ENCODE assay signal across 9 mouse cellular contexts in genomic region chr1:171369845-171370556, GRCm38 (mm10). TPM values are rescaled to one million over a fixed set of nuclear protein-coding genes. Genes with fewer than 3 reads are reported as not detected.
DNase-seq lines count a peak whose midpoint lies in the region; ATAC-seq and TF ChIP-seq lines count a peak whose summit lies in the region.
"Had no signal": no experiment of that assay in that cellular context is flagged by ENCODE, and none has a peak within 500 bp of the region (broad histone marks: within the 10 kb centered on the region; RNA-seq: fewer than 3 reads in every experiment).

Gene Nectin4, plus strand, starts transcription at chr1:171370099.

- H3K27ac ChIP-seq in kidney, adult 2 months (ENCODE audit: insufficient read depth, low read depth, low read length): no peak within 1 kb of the TSS
- H3K27ac ChIP-seq in lung, embryonic 14.5 days (ENCODE audit: low read depth): no peak within 1 kb of the TSS; the same call in 1 of the 2 replicates
- H3K27ac ChIP-seq in stomach, postnatal 0 days (replicated peaks): peak within 1 kb of the TSS; percentile 91
- no peak within 1 kb of the TSS for H3K27ac ChIP-seq in midbrain, embryonic 13.5 days
- H3K27ac ChIP-seq: left cerebral cortex, adult 2 months had no signal

- no peak for TF ChIP-seq POLR2A in kidney, adult 2 months (IDR thresholded peaks at IDR 0.05; ENCODE audit: low read depth, low read length)

- peak within 1 kb of the TSS; percentile 23 for H3K4me3 ChIP-seq in kidney, adult 2 months (ENCODE audit: insufficient read depth, low read depth, low read length)
- H3K4me3 ChIP-seq in lung, embryonic 14.5 days (ENCODE audit: low read depth, low read length): peak within 1 kb of the TSS; percentile 8; the same call in 1 of the 2 replicates
- peak within 1 kb of the TSS; percentile 35 for H3K4me3 ChIP-seq in stomach, postnatal 0 days (ENCODE audit: low read depth, low read length)
- no peak within 1 kb of the TSS for H3K4me3 ChIP-seq in midbrain, embryonic 13.5 days (replicated peaks)
- H3K4me3 ChIP-seq: left cerebral cortex, adult 2 months had no signal

- WGBS in kidney, adult 2 months: 38% methylated on average over 20 of the region's 20 CpGs
- WGBS in lung, embryonic 14.5 days: 27% methylated on average over 20 of the region's 20 CpGs
- 32% methylated on average over 20 of the region's 20 CpGs for WGBS in stomach, postnatal 0 days
- WGBS in midbrain, embryonic 13.5 days: 39% methylated on average over 20 of the region's 20 CpGs

- peak; percentile 93 for DNase-seq in heart, adult 11 months
- no peak for DNase-seq in heart, postnatal 4 days
- peak; percentile 47 for DNase-seq in kidney, adult 2 months
- peak; percentile 73 for DNase-seq in lung, embryonic 14.5 days
- DNase-seq in stomach, postnatal 0 days (ENCODE audit: low spot score): peak; percentile 90
- no peak for DNase-seq in cerebellum, adult 18-20 months
- no peak for DNase-seq in yolk sac, embryonic 10.5 days (ENCODE audit: low spot score)

- H3K9me3 ChIP-seq in lung, embryonic 14.5 days (ENCODE audit: low read depth, low read length): no peaks in the 10 kb centered on the region
- no peaks in the 10 kb centered on the region for H3K9me3 ChIP-seq in stomach, postnatal 0 days (ENCODE audit: control insufficient read depth, low read length)
- no peaks in the 10 kb centered on the region for H3K9me3 ChIP-seq in midbrain, embryonic 13.5 days

- no peak for TF ChIP-seq EP300 in stomach, postnatal 0 days (optimal IDR thresholded peaks at IDR 0.05)

- H3K4me2 ChIP-seq in lung, embryonic 14.5 days: peak within 1 kb of the TSS; percentile 51
- H3K4me2 ChIP-seq in stomach, postnatal 0 days (replicated peaks; ENCODE audit: low read depth): peak within 1 kb of the TSS; percentile 51
- H3K4me2 ChIP-seq in midbrain, embryonic 13.5 days (replicated peaks): no peak within 1 kb of the TSS

- H3K27me3 ChIP-seq in kidney, adult 2 months (replicated peaks; ENCODE audit: control insufficient read depth, insufficient read depth, low read length): no peaks in the 10 kb centered on the region
- H3K27me3 ChIP-seq in lung, embryonic 14.5 days (ENCODE audit: insufficient read depth, low read length): no peaks in the 10 kb centered on the region
- H3K27me3 ChIP-seq in stomach, postnatal 0 days (ENCODE audit: control insufficient read depth, insufficient read depth, low read length): no peaks in the 10 kb centered on the region
- peaks cover 17% of the 10 kb centered on the region for H3K27me3 ChIP-seq in midbrain, embryonic 13.5 days

- ATAC-seq in lung, embryonic 14.5 days (ENCODE audit: insufficient read depth): peak; percentile 66; the same call in 1 of the 2 replicates
- peak; percentile 83 for ATAC-seq in stomach, postnatal 0 days (ENCODE audit: low FRiP score, low TSS enrichment)
- no peak for ATAC-seq in midbrain, embryonic 13.5 days

- TF ChIP-seq CTCF in kidney, adult 2 months (conservative IDR thresholded peaks at IDR 0.05; ENCODE audit: insufficient read depth, insufficient read length, low read depth, low read length): no peak
- peak; percentile 8; the same call in 1 of the 2 replicates for TF ChIP-seq CTCF in lung, embryonic 14.5 days (IDR thresholded peaks at IDR 0.05; ENCODE audit: low read depth)
- TF ChIP-seq CTCF in stomach, postnatal 0 days (IDR thresholded peaks at IDR 0.05; ENCODE audit: low read depth): no peak

- no peaks in the 10 kb centered on the region for H3K36me3 ChIP-seq in kidney, adult 2 months (ENCODE audit: control insufficient read depth, insufficient read depth, low read length)
- H3K36me3 ChIP-seq in lung, embryonic 14.5 days (ENCODE audit: insufficient read depth): no peaks in the 10 kb centered on the region
- no peaks in the 10 kb centered on the region for H3K36me3 ChIP-seq in stomach, postnatal 0 days (ENCODE audit: control insufficient read depth, insufficient read depth, low read length)
- no peaks in the 10 kb centered on the region for H3K36me3 ChIP-seq in midbrain, embryonic 13.5 days

- peak within 1 kb of the TSS; percentile 26; the same call in 1 of the 2 replicates for H3K9ac ChIP-seq in lung, embryonic 14.5 days
- peak within 1 kb of the TSS; percentile 66 for H3K9ac ChIP-seq in stomach, postnatal 0 days (ENCODE audit: low read length)
- H3K9ac ChIP-seq in midbrain, embryonic 13.5 days (replicated peaks): no peak within 1 kb of the TSS

- no peaks in the 10 kb centered on the region; the same call in 1 of the 2 replicates for H3K4me1 ChIP-seq in kidney, adult 2 months (ENCODE audit: control insufficient read depth, insufficient read depth, low read length)
- no peaks in the 10 kb centered on the region for H3K4me1 ChIP-seq in lung, embryonic 14.5 days (ENCODE audit: insufficient read depth)
- H3K4me1 ChIP-seq in stomach, postnatal 0 days (replicated peaks; ENCODE audit: control insufficient read depth, insufficient read depth): 0 out of 2 replicates have a peak, but pooled peaks cover 7% of the 10 kb centered on the region
- H3K4me1 ChIP-seq in midbrain, embryonic 13.5 days (replicated peaks): peaks cover 7% of the 10 kb centered on the region; the same call in 1 of the 2 replicates

RNA-seq across cellular contexts. Expression of gene Nectin4, which starts in this region (rescaled TPM):
- total RNA-seq in heart, postnatal 4 days (2021): under 1 TPM; 0.07 TPM
- 2.3 TPM in 2 replicates for polyA plus RNA-seq in kidney, adult 2 months (2012; rRNA removed)
- polyA plus RNA-seq in lung, embryonic 14.5 days (2014; fragmentation: Nextera tagmentation; extraction: Ambion mirVana): 2.3 and 2.4 TPM in 2 replicates
- polyA plus RNA-seq in stomach, postnatal 0 days (2015; fragmentation: Nextera tagmentation; extraction: Ambion mirVana): 45.5 and 48.2 TPM in 2 replicates
- 0.70 and 0.97 TPM in 2 replicates for polyA plus RNA-seq in midbrain, embryonic 13.5 days (2015; fragmentation: Nextera tagmentation; extraction: Ambion mirVana)

Comparison
In these comparisons a context has a peak if more than half of its experiments do, and no peak if none do; other contexts are left out.
1. RNA of gene Nectin4 (polyA plus RNA-seq): 45.5 to 48.2 TPM in stomach, postnatal 0 days; 2.3 to 2.4 TPM in lung, embryonic 14.5 days, 2.3 TPM in kidney, adult 2 months and 0.70 to 0.97 TPM in midbrain, embryonic 13.5 days; every median in the first group is over 10 times any median in the second.
2. DNase-seq: peak in heart, adult 11 months (single experiment), kidney, adult 2 months (single experiment), lung, embryonic 14.5 days (single experiment) and stomach, postnatal 0 days (single experiment); none in heart, postnatal 4 days (single experiment), cerebellum, adult 18-20 months (0 of 2) and yolk sac, embryonic 10.5 days (single experiment).